Mouse (Mus musculus) CH12.LX (cell line): ENCODE data around the gene Pdzd9. TPM values are rescaled to one million over a fixed set of nuclear protein-coding genes. Genes with fewer than 3 reads are reported as not detected.
A peak's percentile ranks its signal among the peaks of the same experiment; 100 is the strongest.

Experiments
- DNase-seq: peaks from one replicate; pipeline ENCODE4 v3.0.0-alpha.2; 2013; ENCODE audit errors: extremely low read depth
- H3K27ac ChIP-seq: 2 replicates; pipeline ENCODE4 v1.5.1; 2012; ENCODE audit warnings: low read depth, mild to moderate bottlenecking, control low read depth, moderate library complexity; ENCODE audit not compliant: insufficient read depth
- H3K27me3 ChIP-seq: replicated peaks from 2 replicates; pipeline ENCODE3; 2012; ENCODE audit warnings: inconsistent platforms
- H3K36me3 ChIP-seq, 2 experiments: replicated peaks in 1 of 2; 2 replicates each; pipeline versions ENCODE3 to v1.6.1; 2012; ENCODE audit warnings: inconsistent platforms in 1 of 2, low read length in 1 of 2, mild to moderate bottlenecking in 1 of 2, mixed read lengths in 1 of 2, moderate library complexity in 1 of 2; ENCODE audit not compliant: control insufficient read depth in 1 of 2, insufficient read depth in 1 of 2
- H3K4me1 ChIP-seq, 2 experiments: 2 replicates each; pipeline ENCODE4 v1.6.1; 2012; ENCODE audit warnings: inconsistent platforms in 1 of 2, moderate library complexity in 1 of 2; ENCODE audit not compliant: insufficient read depth in 2 of 2, control insufficient read depth in 1 of 2
- H3K4me2 ChIP-seq: 2 replicates; pipeline ENCODE4 v1.6.1; 2012; ENCODE audit warnings: low read depth, mild to moderate bottlenecking, control low read depth; ENCODE audit not compliant: poor library complexity, insufficient read depth, severe bottlenecking
- H3K4me3 ChIP-seq, 3 experiments: fragments of 150-350 bp in 1 of 3; sonication (generic) in 1 of 3; replicated peaks in 1 of 3; 2 replicates each; pipeline versions ENCODE3 to v1.5.1; 2011 to 2012; ENCODE audit warnings: low read depth in 2 of 3, low read length in 2 of 3, mild to moderate bottlenecking in 2 of 3, moderate library complexity in 2 of 3, control low read depth in 1 of 3, improper control_type of control experiment in 1 of 3, inconsistent platforms in 1 of 3, mixed read lengths in 1 of 3; ENCODE audit not compliant: poor library complexity in 1 of 3
- H3K79me2 ChIP-seq: replicated peaks from 2 replicates; pipeline ENCODE4 v1.6.1; 2012; ENCODE audit warnings: mild to moderate bottlenecking, moderate library complexity; ENCODE audit not compliant: control insufficient read depth, poor library complexity, insufficient read depth, severe bottlenecking; ENCODE audit errors: extremely low read depth
- H3K9ac ChIP-seq: 2 replicates; pipeline ENCODE4 v1.6.1; 2012; ENCODE audit warnings: low read depth, mild to moderate bottlenecking, control low read depth, moderate library complexity; ENCODE audit not compliant: insufficient read depth
- H3K9me3 ChIP-seq: replicated peaks from 2 replicates; pipeline ENCODE3; 2012; ENCODE audit warnings: low read length, inconsistent platforms, mixed read lengths
- CHD2 ChIP-seq: IDR thresholded peaks from 2 replicates; pipeline ENCODE4 v1.6.1; 2011; ENCODE audit warnings: low read length, improper control_type of control experiment
- EP300 ChIP-seq: IDR thresholded peaks from 2 replicates; pipeline ENCODE4 v1.6.1; 2011; ENCODE audit warnings: low read length, improper control_type of control experiment
- ETS1 ChIP-seq: conservative IDR thresholded peaks from 2 replicates; pipeline ENCODE4 v1.6.1; 2012; ENCODE audit warnings: low read depth, mild to moderate bottlenecking, inconsistent platforms, low read length, improper control_type of control experiment, moderate library complexity
- GABPA ChIP-seq: IDR thresholded peaks from 2 replicates; pipeline ENCODE4 v1.6.1; 2012; ENCODE audit warnings: low read depth, low read length, improper control_type of control experiment, inconsistent platforms; ENCODE audit not compliant: insufficient replicate concordance
- HCFC1 ChIP-seq: IDR thresholded peaks from 2 replicates; pipeline ENCODE4 v1.6.1; 2012; ENCODE audit warnings: low read depth, mild to moderate bottlenecking, inconsistent platforms, low read length, improper control_type of control experiment
- IRF4 ChIP-seq: IDR thresholded peaks from 2 replicates; pipeline ENCODE4 v1.6.1; 2014; ENCODE audit warnings: low read depth, mild to moderate bottlenecking, inconsistent platforms, low read length, improper control_type of control experiment
- JUN ChIP-seq: IDR thresholded peaks from 2 replicates; pipeline ENCODE4 v1.6.1; 2011; ENCODE audit warnings: low read depth, mild to moderate bottlenecking, low read length, improper control_type of control experiment, moderate library complexity; ENCODE audit not compliant: insufficient read depth
- KAT2A ChIP-seq: IDR thresholded peaks from 2 replicates; pipeline ENCODE4 v1.6.1; 2012; ENCODE audit warnings: low read length, improper control_type of control experiment, inconsistent platforms; ENCODE audit not compliant: insufficient replicate concordance
- MAX ChIP-seq: IDR thresholded peaks from 2 replicates; pipeline ENCODE4 v1.6.1; 2011; ENCODE audit warnings: low read length, improper control_type of control experiment
- MAZ ChIP-seq: IDR thresholded peaks from 2 replicates; pipeline ENCODE4 v1.6.1; 2012; ENCODE audit warnings: low read depth, mild to moderate bottlenecking, inconsistent platforms, low read length, improper control_type of control experiment, moderate library complexity
- MXI1 ChIP-seq: IDR thresholded peaks from 2 replicates; pipeline ENCODE4 v1.6.1; 2011; ENCODE audit warnings: mild to moderate bottlenecking, low read depth, low read length, improper control_type of control experiment
- NELFE ChIP-seq: IDR thresholded peaks from 2 replicates; pipeline ENCODE4 v1.6.1; 2011; ENCODE audit warnings: low read depth, low read length, improper control_type of control experiment
- PAX5 ChIP-seq: IDR thresholded peaks from 2 replicates; pipeline ENCODE4 v1.6.1; 2012; ENCODE audit warnings: low read length, inconsistent platforms, mixed read lengths
- POLR2AphosphoS2 ChIP-seq: IDR thresholded peaks from 2 replicates; pipeline ENCODE4 v1.6.1; 2011; ENCODE audit warnings: low read depth, low read length, improper control_type of control experiment
- RAD21 ChIP-seq: IDR thresholded peaks from 2 replicates; pipeline ENCODE4 v1.6.1; 2011; ENCODE audit warnings: low read depth, mild to moderate bottlenecking, low read length, improper control_type of control experiment, moderate library complexity
- RCOR1 ChIP-seq: conservative IDR thresholded peaks from 2 replicates; pipeline ENCODE4 v1.6.1; 2012; ENCODE audit warnings: low read depth, mild to moderate bottlenecking, inconsistent platforms, low read length, improper control_type of control experiment
- SMC3 ChIP-seq: IDR thresholded peaks from 2 replicates; pipeline ENCODE4 v1.6.1; 2011; ENCODE audit warnings: low read depth, low read length, improper control_type of control experiment
- USF1 ChIP-seq: IDR thresholded peaks from 2 replicates; pipeline ENCODE4 v1.6.1; 2014; ENCODE audit warnings: low read depth, mild to moderate bottlenecking, inconsistent platforms, low read length, improper control_type of control experiment
- ZC3H11A ChIP-seq: IDR thresholded peaks from 2 replicates; pipeline ENCODE4 v1.6.1; 2012; ENCODE audit warnings: low read depth, mild to moderate bottlenecking, inconsistent platforms, low read length, improper control_type of control experiment
- ZKSCAN1 ChIP-seq: IDR thresholded peaks from 2 replicates; pipeline ENCODE4 v1.6.1; 2012; ENCODE audit warnings: low read depth, inconsistent platforms, low read length, improper control_type of control experiment, borderline replicate concordance
- ZNF384 ChIP-seq: IDR thresholded peaks from 2 replicates; pipeline ENCODE4 v1.6.1; 2012; ENCODE audit warnings: low read depth, low read length, improper control_type of control experiment, inconsistent platforms
- dilution Hi-C: fragments of 300-500 bp; cut with MboI; formaldehyde crosslinking; loops from 2 replicates; pipeline ENCODE4 v1.14.3; 2020; ENCODE audit warnings: low sequenced_read_pairs; ENCODE audit not compliant: extremely low pct_unique_long_range_greater_than_20kb, extremely low pct_ligation_motif_present
- in situ Hi-C: fragments of 300-500 bp; cut with MboI; formaldehyde crosslinking; loops from 3 replicates; pipeline ENCODE4 v1.14.3; 2019; ENCODE audit warnings: low sequenced_read_pairs, low pct_ligation_motif_present, low pct_unique_long_range_greater_than_20kb, mixed read lengths
- polyA plus RNA-seq: library from polyadenylated mRNA; unstranded; fragments of >175 nt; gene quantifications from 2 replicates; pipeline ENCODE4 v1.2.1, GENCODE M21; 2012; ENCODE audit warnings: low read depth; ENCODE audit not compliant: insufficient read length
- total RNA-seq, 2 experiments: library from RNA; depleted of rRNA; stranded (reverse); fragments of 300-350 nt in 1 of 2; fragments of >200 nt in 1 of 2; gene quantifications; 2 replicates each; pipeline ENCODE4 v1.2.3; 2012 to 2014

The Pdzd9 gene
- total and polyA plus RNA-seq, 3 experiments, result 0.39 to 0.51 TPM; not detected in 1

GRCm38 (mm10) chr7:120634711-120635361 lies 35.3 kb downstream of the Pdzd9 start, which contains the start of gene Uqcrc2 (continued):
- TF ChIP-seq MXI1, result peak; percentile 42; the same call in 1 of the 2 replicates
- TF ChIP-seq KAT2A, result peak; percentile 71; the same call in 1 of the 2 replicates
- TF ChIP-seq SMC3, result no peak
- no peak for TF ChIP-seq JUN
- TF ChIP-seq ETS1, result no peak
- TF ChIP-seq USF1, result no peak
- peak; percentile 42; the same call in 1 of the 2 replicates for TF ChIP-seq IRF4
- TF ChIP-seq ZKSCAN1, result no peak
- no peak for TF ChIP-seq RAD21
- no peak for TF ChIP-seq RCOR1
- TF ChIP-seq, all 38 proteins: peak for 15

DNA sequence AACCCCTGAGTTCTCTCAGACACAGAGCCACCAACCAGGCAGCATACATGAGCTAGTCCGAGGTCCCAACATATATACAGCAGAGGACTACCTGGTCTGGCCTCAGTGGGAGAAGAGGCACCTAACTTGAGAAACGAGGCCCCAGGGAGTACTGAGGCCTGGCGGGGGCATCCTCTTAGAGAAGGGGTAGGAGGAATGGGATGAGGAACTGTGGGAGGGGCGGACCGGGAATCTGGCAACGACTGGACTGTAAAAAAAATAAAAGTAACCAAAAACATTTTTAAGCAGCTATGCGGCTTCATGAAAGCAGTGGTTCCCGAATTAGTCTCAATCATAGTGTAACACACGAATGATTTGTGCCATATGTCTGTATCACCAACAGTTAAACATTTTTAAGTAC lies 35.8 kb downstream of the Pdzd9 start:
- TF ChIP-seq POLR2AphosphoS2 (no peak), HCFC1 (no peak), ZKSCAN1 (no peak), NELFE (no peak), KAT2A (no peak), PAX5 (no peak), MAX (no peak), ZC3H11A (no peak), EP300 (no peak), JUN (no peak), ZNF384 (no peak), RCOR1 (no peak), MAZ (no peak), CHD2 (no peak), GABPA (no peak)
- in situ Hi-C loops (loop anchor here (10.0 to 25.0 kb wide), 2 partner anchors 190 to 522 kb away; partner anchors contain the start of gene Tmem159), dilution Hi-C loops (no loop called here)
- Histone ChIP-seq H3K9ac (peak overlapping the region; percentile 81), H3K36me3 (peaks cover 9 to 19% of the 10 kb centered on the region in 2 experiments), H3K27me3 (no peaks in the 10 kb centered on the region), H3K9me3 (no peaks in the 10 kb centered on the region), H3K79me2 (peaks cover 32% of the 10 kb centered on the region), H3K4me3 (peak overlapping the region; percentile 84 to 93 (median 92)), H3K4me2 (peak overlapping the region; percentile 68), H3K4me1 (peaks cover 5 to 30% of the 10 kb centered on the region in 2 experiments; a peak in 3 of 4 replicates), H3K27ac (no peak overlapping the region)
- no peak for DNase-seq
